Mouse (Mus musculus): Measurements from ENCODE around the gene Vmn1r72. TPM values are rescaled to one million over a fixed set of nuclear protein-coding genes. Genes with fewer than 3 reads are reported as not detected.
"Not testable (repeated sequence)": the region's sequence is repeated elsewhere in the genome, so short reads cannot be mapped to it uniquely, and the experiment has no call there.

Gene Vmn1r72
- polyA plus RNA-seq (2015; fragmentation: Nextera tagmentation; extraction: Ambion mirVana), result not detected in 2 replicates

DNA sequence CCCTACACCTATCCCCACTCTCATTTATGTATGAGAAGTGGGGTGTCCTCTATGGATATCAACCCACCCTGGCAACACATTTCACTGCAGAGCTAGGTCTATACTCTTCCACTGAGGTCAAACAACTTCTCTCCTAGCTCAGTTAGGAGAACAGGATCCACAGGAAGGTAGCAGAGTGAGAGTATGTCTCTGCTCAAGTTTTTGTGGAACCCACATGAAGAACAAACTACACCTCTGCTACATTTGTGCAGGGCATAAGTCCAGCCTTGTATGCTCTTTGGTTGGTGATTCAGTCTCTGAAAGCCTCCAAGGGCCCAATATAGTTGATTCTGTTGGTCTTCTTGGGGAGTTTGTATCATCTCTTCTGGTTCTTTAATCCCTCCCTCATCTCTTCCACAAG, at the start of gene Vmn1r72:
Vmn1r72 (minus strand) TSS at position 101 of the 400 bp plus-strand sequence.
- DNase-seq (ENCODE audit: low spot score), result not testable (repeated sequence)

DNA sequence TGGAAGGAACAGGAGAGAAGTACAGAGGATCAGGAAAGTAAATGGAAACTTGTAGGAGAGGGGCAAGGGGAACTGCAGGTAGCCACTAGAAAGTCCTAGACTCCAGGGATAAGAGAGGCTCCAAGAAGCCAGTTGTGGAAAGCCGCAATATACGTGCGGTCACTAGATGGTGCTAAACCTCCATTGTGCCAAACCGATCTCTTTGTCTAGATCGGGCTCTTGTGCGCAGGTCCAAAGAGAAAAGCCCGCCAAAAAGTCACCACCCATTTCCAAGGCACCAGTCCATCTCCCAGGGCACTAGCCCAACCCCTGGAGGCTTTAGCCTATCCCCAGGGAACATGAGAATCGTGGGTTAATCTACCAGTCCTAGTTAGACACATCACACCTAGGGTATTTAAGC, 62.9 kb downstream of the Vmn1r72 start:
- not testable (repeated sequence) for DNase-seq (ENCODE audit: low spot score)

Other genes starting within 250 kb of the Vmn1r72 start
- 0.09 TPM in 1 of 2 replicates, not detected in the other for gene Zscan4-ps2, start 165.8 kb downstream of the Vmn1r72 start, polyA plus RNA-seq (2015; fragmentation: Nextera tagmentation; extraction: Ambion mirVana)
- not detected in 2 replicates for gene Zscan4-ps3, start 70.8 kb downstream of the Vmn1r72 start, polyA plus RNA-seq (2015; fragmentation: Nextera tagmentation; extraction: Ambion mirVana)
- not detected in 2 replicates for gene Vmn1r73, start 50.1 kb upstream of the Vmn1r72 start, polyA plus RNA-seq (2015; fragmentation: Nextera tagmentation; extraction: Ambion mirVana)
- not detected in 2 replicates for gene Vmn1r74, start 153.8 kb upstream of the Vmn1r72 start, polyA plus RNA-seq (2015; fragmentation: Nextera tagmentation; extraction: Ambion mirVana)
- gene Vmn1r75, start 194.5 kb upstream of the Vmn1r72 start, polyA plus RNA-seq (2015; fragmentation: Nextera tagmentation; extraction: Ambion mirVana), result not detected in 2 replicates